Mouse (Mus musculus): ENCODE results near the gene Abtb1. TPM values are rescaled to one million over a fixed set of nuclear protein-coding genes. Genes with fewer than 3 reads are reported as not detected.

Abtb1 gene
- 29.5 and 34.7 TPM in 2 replicates for polyA plus RNA-seq (2014; fragmentation: Nextera tagmentation; extraction: Ambion mirVana)

- H3K27me3 ChIP-seq (ENCODE audit: insufficient read depth, low read length): no peaks in the 10 kb centered on the region
- H3K27ac ChIP-seq (ENCODE audit: low read depth): peak within 1 kb of the TSS; percentile 84
- H3K4me3 ChIP-seq (ENCODE audit: low read depth, low read length): peak within 1 kb of the TSS; percentile 88
- TF ChIP-seq CTCF (IDR thresholded peaks at IDR 0.05; ENCODE audit: low read depth): peak; percentile 25; the same call in 1 of the 2 replicates
- peak within 1 kb of the TSS; percentile 93 for H3K4me2 ChIP-seq
- no peaks in the 10 kb centered on the region for H3K9me3 ChIP-seq (ENCODE audit: low read depth, low read length)
- peaks cover 27% of the 10 kb centered on the region for H3K36me3 ChIP-seq (ENCODE audit: insufficient read depth)
- H3K9ac ChIP-seq: peak within 1 kb of the TSS; percentile 82
- ATAC-seq (ENCODE audit: insufficient read depth): peak; percentile 96
- DNase-seq: peak; percentile 100
- WGBS: under 1% methylated on average over 60 of the region's 72 CpGs
- H3K4me1 ChIP-seq (ENCODE audit: insufficient read depth): peaks cover 4% of the 10 kb centered on the region; the same call in 1 of the 2 replicates
Measured at GRCm38 (mm10) chr6:88841781-88842689, at the start of gene Abtb1. Gene Abtb1 (minus strand): TSS chr6:88841984.

- Histone ChIP-seq H3K4me1 (ENCODE audit: insufficient read depth) (no peaks in the 10 kb centered on the region), H3K4me3 (ENCODE audit: low read depth, low read length) (no peak overlapping the region), H3K36me3 (ENCODE audit: insufficient read depth) (peaks cover 100% of the 10 kb centered on the region), H3K9me3 (ENCODE audit: low read depth, low read length) (no peaks in the 10 kb centered on the region), H3K27ac (ENCODE audit: low read depth) (no peak overlapping the region), H3K4me2 (no peak overlapping the region), H3K27me3 (ENCODE audit: insufficient read depth, low read length) (no peaks in the 10 kb centered on the region), H3K9ac (no peak overlapping the region)
- ATAC-seq (ENCODE audit: insufficient read depth) (no peak), DNase-seq (no peak)
- 92% methylated on average over 7 of the region's 7 CpGs for WGBS
- no peak for TF ChIP-seq CTCF (IDR thresholded peaks at IDR 0.05; ENCODE audit: low read depth)
Measured at GRCm38 (mm10) chr6:88890832-88891231, 49.0 kb upstream of the Abtb1 start.

- Histone ChIP-seq H3K27ac (ENCODE audit: low read depth) (no peak overlapping the region), H3K36me3 (ENCODE audit: insufficient read depth) (peaks cover 98% of the 10 kb centered on the region), H3K9me3 (ENCODE audit: low read depth, low read length) (no peaks in the 10 kb centered on the region), H3K4me1 (ENCODE audit: insufficient read depth) (no peaks in the 10 kb centered on the region), H3K4me2 (no peak overlapping the region), H3K27me3 (ENCODE audit: insufficient read depth, low read length) (no peaks in the 10 kb centered on the region), H3K9ac (no peak overlapping the region), H3K4me3 (ENCODE audit: low read depth, low read length) (no peak overlapping the region)
- no peak for ATAC-seq (ENCODE audit: insufficient read depth)
- 80% methylated on average over 13 of the region's 13 CpGs for WGBS
- DNase-seq: no peak
- no peak for TF ChIP-seq CTCF (IDR thresholded peaks at IDR 0.05; ENCODE audit: low read depth)
Measured at GRCm38 (mm10) chr6:88889410-88890042, 47.7 kb upstream of the Abtb1 start.

- Histone ChIP-seq H3K27me3 (ENCODE audit: insufficient read depth, low read length) (no peaks in the 10 kb centered on the region), H3K27ac (ENCODE audit: low read depth) (no peak overlapping the region), H3K36me3 (ENCODE audit: insufficient read depth) (peaks cover 98% of the 10 kb centered on the region), H3K4me2 (no peak overlapping the region), H3K4me1 (ENCODE audit: insufficient read depth) (no peaks in the 10 kb centered on the region), H3K9ac (no peak overlapping the region), H3K4me3 (ENCODE audit: low read depth, low read length) (no peak overlapping the region), H3K9me3 (ENCODE audit: low read depth, low read length) (no peaks in the 10 kb centered on the region)
- no peak for DNase-seq
- 90% methylated on average over 2 of the region's 2 CpGs for WGBS
- no peak for TF ChIP-seq CTCF (IDR thresholded peaks at IDR 0.05; ENCODE audit: low read depth)
- no peak for ATAC-seq (ENCODE audit: insufficient read depth)
Measured at GRCm38 (mm10) chr6:88886417-88886967, 44.7 kb upstream of the Abtb1 start.

- H3K9ac ChIP-seq: no peak overlapping the region
- WGBS: 94% methylated on average over 12 of the region's 12 CpGs
- H3K4me3 ChIP-seq (ENCODE audit: low read depth, low read length): no peak overlapping the region
- no peaks in the 10 kb centered on the region for H3K4me1 ChIP-seq (ENCODE audit: insufficient read depth)
- H3K27me3 ChIP-seq (ENCODE audit: insufficient read depth, low read length): no peaks in the 10 kb centered on the region
- TF ChIP-seq CTCF (IDR thresholded peaks at IDR 0.05; ENCODE audit: low read depth): no peak
- H3K36me3 ChIP-seq (ENCODE audit: insufficient read depth): peaks cover 95% of the 10 kb centered on the region
- H3K4me2 ChIP-seq: no peak overlapping the region
- no peak for DNase-seq
- no peaks in the 10 kb centered on the region for H3K9me3 ChIP-seq (ENCODE audit: low read depth, low read length)
- H3K27ac ChIP-seq (ENCODE audit: low read depth): no peak overlapping the region
- no peak for ATAC-seq (ENCODE audit: insufficient read depth)
Measured at GRCm38 (mm10) chr6:88885644-88886416, 44.0 kb upstream of the Abtb1 start.

- no peak overlapping the region for H3K9ac ChIP-seq
- no peak for DNase-seq
- no peak overlapping the region for H3K27ac ChIP-seq (ENCODE audit: low read depth)
- no peak overlapping the region for H3K4me2 ChIP-seq
- H3K9me3 ChIP-seq (ENCODE audit: low read depth, low read length): no peaks in the 10 kb centered on the region
- no peak for TF ChIP-seq CTCF (IDR thresholded peaks at IDR 0.05; ENCODE audit: low read depth)
- WGBS: 92% methylated on average over 17 of the region's 17 CpGs
- peaks cover 88% of the 10 kb centered on the region for H3K36me3 ChIP-seq (ENCODE audit: insufficient read depth)
- H3K4me3 ChIP-seq (ENCODE audit: low read depth, low read length): no peak overlapping the region
- H3K4me1 ChIP-seq (ENCODE audit: insufficient read depth): no peaks in the 10 kb centered on the region
- ATAC-seq (ENCODE audit: insufficient read depth): no peak
- no peaks in the 10 kb centered on the region for H3K27me3 ChIP-seq (ENCODE audit: insufficient read depth, low read length)
Measured at GRCm38 (mm10) chr6:88884690-88885089, 42.9 kb upstream of the Abtb1 start.
